Mouse (Mus musculus) intestine, embryonic 15.5 days (tissue): ENCODE data around the gene Mfsd2a. TPM values are rescaled to one million over a fixed set of nuclear protein-coding genes. Genes with fewer than 3 reads are reported as not detected.

Experiments used
- polyA plus RNA-seq: library from polyadenylated mRNA; unstranded; fragments of >200 nt; fragmentation: Nextera tagmentation; extraction: Ambion mirVana; gene quantifications from 2 replicates; pipeline ENCODE4 v1.2.1, GENCODE M21; 2015

Mfsd2a gene
- polyA plus RNA-seq, 1 experiment from 2014 or later: 2.1 TPM

Other genes with a start within 250 kb of the Mfsd2a start
- gene Ppt1, start 124.9 kb downstream of the Mfsd2a start, polyA plus RNA-seq: 69.5 and 70.7 TPM in 2 replicates
- 82.4 and 84.9 TPM in 2 replicates for gene Cap1, start 75.1 kb downstream of the Mfsd2a start, polyA plus RNA-seq
- 8.4 and 9.2 TPM in 2 replicates for gene Mycl, start 34.5 kb upstream of the Mfsd2a start, polyA plus RNA-seq
- 15.6 and 16.7 TPM in 2 replicates for gene Trit1, start 55.4 kb upstream of the Mfsd2a start, polyA plus RNA-seq
- 0.27 and 0.44 TPM in 2 replicates for gene Bmp8b, start 144.0 kb upstream of the Mfsd2a start, polyA plus RNA-seq
- gene Oxct2b, start 155.1 kb upstream of the Mfsd2a start, polyA plus RNA-seq: 0.11 TPM in 1 of 2 replicates, not detected in the other
- gene Ppie, start 178.8 kb upstream of the Mfsd2a start, polyA plus RNA-seq: 86.6 and 93.3 TPM in 2 replicates
- gene Hpcal4, start 222.0 kb upstream of the Mfsd2a start, polyA plus RNA-seq: 3.9 and 4.5 TPM in 2 replicates
- not detected in 2 replicates for gene Nt5c1a, start 240.3 kb upstream of the Mfsd2a start, polyA plus RNA-seq